Mouse (Mus musculus) kidney, embryonic 14.5 days (tissue): Measurements from ENCODE around the gene Tmem169. TPM values are rescaled to one million over a fixed set of nuclear protein-coding genes. Genes with fewer than 3 reads are reported as not detected.
A peak's percentile ranks its signal among the peaks of the same experiment; 100 is the strongest.
"Not testable (repeated sequence)": the region's sequence is repeated elsewhere in the genome, so short reads cannot be mapped to it uniquely, and the experiment has no call there.

Experiments
- ATAC-seq: fragments of 200-750 bp; cut with Nextera tagmentation; 2 replicates; pipeline ENCODE4 v1.8.0; 2017; ENCODE audit warnings: moderate number of reproducible peaks, mild to moderate bottlenecking, moderate TSS enrichment, moderate library complexity; ENCODE audit not compliant: low FRiP score, low TSS enrichment
- H3K27ac ChIP-seq: fragments of 300-500 bp; sonication (generic); 2 replicates; pipeline ENCODE4 v1.5.1; 2014; ENCODE audit warnings: low read depth, mild to moderate bottlenecking, low read length, moderate library complexity, mixed read lengths
- H3K27me3 ChIP-seq: fragments of 300-500 bp; sonication (generic); 2 replicates; pipeline ENCODE4 v1.6.1; 2014; ENCODE audit warnings: mild to moderate bottlenecking, low read length; ENCODE audit not compliant: control insufficient read depth, insufficient read depth
- H3K36me3 ChIP-seq: fragments of 300-500 bp; sonication (generic); 2 replicates; pipeline ENCODE4 v1.6.1; 2014; ENCODE audit warnings: low read length, mixed read lengths; ENCODE audit not compliant: control insufficient read depth, insufficient read depth
- H3K4me1 ChIP-seq: fragments of 300-500 bp; sonication (generic); 2 replicates; pipeline ENCODE4 v1.6.1; 2014; ENCODE audit warnings: low read length, mixed read lengths; ENCODE audit not compliant: control insufficient read depth, insufficient read depth
- H3K4me2 ChIP-seq: fragments of 300-500 bp; sonication (generic); replicated peaks from 2 replicates; pipeline ENCODE4 v1.6.1; 2014; ENCODE audit warnings: low read depth, mild to moderate bottlenecking, low read length
- H3K4me3 ChIP-seq: fragments of 300-500 bp; sonication (generic); 2 replicates; pipeline ENCODE4 v1.5.1; 2014; ENCODE audit warnings: mild to moderate bottlenecking, low read length
- H3K9ac ChIP-seq: fragments of 300-500 bp; sonication (generic); 2 replicates; pipeline ENCODE4 v1.6.1; 2014; ENCODE audit warnings: low read depth, mild to moderate bottlenecking, low read length, moderate library complexity
- H3K9me3 ChIP-seq: fragments of 300-500 bp; sonication (generic); 2 replicates; pipeline ENCODE4 v1.6.1; 2016; ENCODE audit warnings: low read length; ENCODE audit not compliant: control insufficient read depth
- WGBS: fragments of 180-500 bp; shearing (Covaris S2); extraction: QIAGEN DNeasy Blood & Tissue Kit; methylation state at CpG from one replicate; pipeline ENCODE4 v1.1.7; 2014; 5-methylcytosine and 5-hydroxymethylcytosine counted together
- polyA plus RNA-seq: library from polyadenylated mRNA; unstranded; fragments of >200 nt; fragmentation: Nextera tagmentation; extraction: Ambion mirVana; gene quantifications from 2 replicates; pipeline ENCODE4 v1.2.1, GENCODE M21; 2014

Gene Tmem169
- polyA plus RNA-seq, result 1.8 and 3.3 TPM in 2 replicates

- WGBS, result under 1% methylated on average over 30 of the region's 30 CpGs
- H3K27ac ChIP-seq, result 0 out of 2 replicates have a peak within 1 kb of the TSS, but pooled peaks have one; percentile 53
Observed at GRCm38 (mm10) chr1:72283992-72284485, at the start of gene Tmem169, which contains the start of gene Pecr. TSS of gene Tmem169 (plus strand) at chr1:72284369. TSS of gene Pecr (minus strand) at chr1:72284314.

GRCm38 (mm10) chr1:72236363-72237006, 47.7 kb upstream of the Tmem169 start:
- peak; percentile 90 for ATAC-seq
- H3K4me1 ChIP-seq, H3K9me3 ChIP-seq, H3K36me3 ChIP-seq, H3K27me3 ChIP-seq: not testable (repeated sequence)
- WGBS, result 0% methylated on average over 35 of the region's 50 CpGs
- Histone ChIP-seq H3K27ac (peak overlapping the region; percentile 83; the same call in 1 of the 2 replicates), H3K4me3 (peak overlapping the region; percentile 56), H3K4me2 (peak overlapping the region; percentile 64), H3K9ac (peak overlapping the region; percentile 56)

More at GRCm38 (mm10) chr1:72283992-72284485, at the start of gene Tmem169, which contains the start of gene Pecr:
- Histone ChIP-seq H3K4me2 (peak within 1 kb of the TSS; percentile 81), H3K36me3 (no peaks in the 10 kb centered on the region), H3K4me3 (peak within 1 kb of the TSS; percentile 66), H3K9me3 (no peaks in the 10 kb centered on the region), H3K4me1 (peaks cover 6% of the 10 kb centered on the region; the same call in 1 of the 2 replicates), H3K27me3 (no peaks in the 10 kb centered on the region; the same call in 1 of the 2 replicates), H3K9ac (peak within 1 kb of the TSS; percentile 71)
- ATAC-seq, result peak; percentile 99

DNA sequence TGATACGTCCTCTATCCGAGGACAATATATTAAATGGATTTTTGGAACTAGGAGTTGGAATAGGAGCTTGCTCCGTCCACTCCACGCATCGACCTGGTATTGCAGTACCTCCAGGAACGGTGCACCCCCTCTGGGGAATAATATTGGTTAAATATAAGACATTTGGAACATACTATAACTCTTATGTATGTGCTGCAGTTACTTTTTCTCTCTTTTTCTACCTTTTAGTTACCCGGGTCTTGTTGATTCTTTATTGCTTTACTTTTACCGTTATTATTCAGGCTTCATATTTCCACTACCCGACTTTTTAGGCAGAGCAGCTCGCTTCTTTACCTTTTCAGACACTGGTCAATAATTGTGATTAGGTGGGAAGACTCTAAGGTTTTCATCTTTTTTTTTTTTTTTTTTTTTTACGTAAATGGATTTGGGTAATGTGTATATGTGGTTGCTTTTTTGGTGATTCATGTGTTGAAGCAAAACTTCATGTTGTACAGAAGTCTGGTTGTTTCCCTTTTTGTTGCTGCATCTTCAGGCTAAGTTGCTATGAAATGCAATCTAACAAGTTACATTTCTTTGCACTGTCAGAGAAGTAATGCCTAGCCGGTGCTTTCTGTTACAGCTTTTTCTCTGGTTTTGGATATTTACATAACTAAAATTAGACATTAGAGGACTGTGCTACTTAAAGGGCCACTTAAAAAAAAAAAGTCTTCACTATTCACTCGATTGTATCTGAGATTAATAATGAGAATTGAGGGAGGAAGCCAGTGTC, 47.0 kb upstream of the Tmem169 start:
- Histone ChIP-seq H3K9me3 (no peaks in the 10 kb centered on the region), H3K27me3 (peaks cover 3% of the 10 kb centered on the region; the same call in 1 of the 2 replicates), H3K4me3 (peak overlapping the region; percentile 13; the same call in 1 of the 2 replicates), H3K4me1 (no peaks in the 10 kb centered on the region), H3K4me2 (peak overlapping the region; percentile 29; the same call in 1 of the 2 replicates), H3K36me3 (no peaks in the 10 kb centered on the region), H3K27ac (no peak overlapping the region), H3K9ac (no peak overlapping the region)
- 6% methylated on average over 11 of the region's 13 CpGs for WGBS
- ATAC-seq, result peak; percentile 75

GRCm38 (mm10) chr1:72238016-72238580, 46.1 kb upstream of the Tmem169 start:
- H3K9ac ChIP-seq, result no peak overlapping the region
- WGBS, result 55% methylated on average over 10 of the region's 10 CpGs

DNA sequence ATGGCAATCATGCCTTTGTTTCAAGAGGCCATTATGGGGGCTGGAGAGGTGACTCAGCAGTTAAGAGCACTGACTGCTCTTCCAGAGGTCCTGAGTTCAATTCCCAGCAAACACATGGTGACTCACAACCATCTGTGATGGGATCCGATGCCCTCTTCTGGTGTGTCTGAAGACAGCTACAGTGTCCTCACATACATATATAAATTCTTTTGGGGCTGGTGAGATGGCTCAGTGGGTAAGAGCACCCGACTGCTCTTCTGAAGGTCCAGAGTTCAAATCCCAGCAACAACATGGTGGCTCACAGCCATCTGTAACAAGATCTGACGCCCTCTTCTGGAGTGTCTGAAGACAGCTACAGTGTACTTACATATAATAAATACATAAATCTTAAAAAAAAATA, 45.1 kb upstream of the Tmem169 start:
- H3K27ac ChIP-seq, H3K4me3 ChIP-seq, H3K36me3 ChIP-seq, H3K9ac ChIP-seq, H3K4me1 ChIP-seq, H3K9me3 ChIP-seq, H3K4me2 ChIP-seq, H3K27me3 ChIP-seq, ATAC-seq: not testable (repeated sequence)
- 85% methylated on average over 3 of the region's 3 CpGs for WGBS

More at GRCm38 (mm10) chr1:72238016-72238580, 46.1 kb upstream of the Tmem169 start:
- Histone ChIP-seq H3K9me3 (no peaks in the 10 kb centered on the region), H3K4me1 (no peaks in the 10 kb centered on the region), H3K27me3 (peaks cover 3% of the 10 kb centered on the region; the same call in 1 of the 2 replicates), H3K4me2 (peak overlapping the region; percentile 26; the same call in 1 of the 2 replicates), H3K27ac (no peak overlapping the region), H3K36me3 (no peaks in the 10 kb centered on the region), H3K4me3 (no peak overlapping the region)
- ATAC-seq, result no peak

DNA sequence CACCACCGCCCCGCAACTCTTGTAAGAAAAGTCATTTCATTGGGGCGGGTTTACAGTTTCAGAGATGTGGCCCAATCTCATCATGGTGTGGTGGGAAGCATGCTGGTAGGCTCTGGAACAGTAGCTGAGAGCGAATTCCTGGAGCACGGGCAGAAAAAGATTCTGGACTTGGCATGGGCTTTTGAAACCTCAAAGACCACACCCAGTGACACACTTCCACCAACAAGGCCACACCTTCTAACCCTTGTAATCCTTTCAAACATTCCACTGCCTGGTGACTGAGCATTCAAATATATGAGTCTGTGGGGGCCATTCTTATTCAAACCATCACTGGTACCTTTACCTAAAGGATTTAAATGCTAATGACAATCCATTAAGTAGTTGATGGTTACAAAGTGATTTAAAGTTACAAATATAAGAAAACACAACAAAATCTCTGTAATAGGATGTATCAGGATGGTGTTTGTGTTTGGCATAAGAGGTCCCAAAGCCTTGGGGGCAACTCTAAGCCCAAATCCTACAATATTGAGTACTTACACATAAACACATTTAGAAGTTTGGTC, 41.5 kb upstream of the Tmem169 start:
- no peak overlapping the region for H3K9ac ChIP-seq
- no peak overlapping the region for H3K4me2 ChIP-seq
- H3K4me3 ChIP-seq, result no peak overlapping the region
- WGBS, result 92% methylated on average over 5 of the region's 5 CpGs
- no peak for ATAC-seq
- no peaks in the 10 kb centered on the region for H3K4me1 ChIP-seq
- H3K27ac ChIP-seq, result no peak overlapping the region
- no peaks in the 10 kb centered on the region for H3K36me3 ChIP-seq
- no peaks in the 10 kb centered on the region for H3K9me3 ChIP-seq
- no peaks in the 10 kb centered on the region for H3K27me3 ChIP-seq

- peak overlapping the region; percentile 33 for H3K4me3 ChIP-seq
- peak; percentile 95 for ATAC-seq
- H3K9me3 ChIP-seq, result no peaks in the 10 kb centered on the region
- H3K9ac ChIP-seq, result peak overlapping the region; percentile 68
- H3K4me1 ChIP-seq, result no peaks in the 10 kb centered on the region
- peak overlapping the region; percentile 45 for H3K4me2 ChIP-seq
- under 1% methylated on average over 46 of the region's 47 CpGs for WGBS
- peak overlapping the region; percentile 98 for H3K27ac ChIP-seq
- H3K27me3 ChIP-seq, result no peaks in the 10 kb centered on the region
- no peaks in the 10 kb centered on the region for H3K36me3 ChIP-seq
Observed at GRCm38 (mm10) chr1:72243656-72244316, 40.4 kb upstream of the Tmem169 start.
